Mouse (Mus musculus): ENCODE results near the gene Tmem30b.
A peak's percentile ranks its signal among the peaks of the same experiment; 100 is the strongest.
"Not testable (repeated sequence)": the region's sequence is repeated elsewhere in the genome, so short reads cannot be mapped to it uniquely, and the experiment has no call there.

Gene Tmem30b

GRCm38 (mm10) chr12:73554155-73554554 is 8.0 kb upstream of the Tmem30b start:
- DNase-seq = peak; percentile 20

- DNase-seq = no peak
Observed at GRCm38 (mm10) chr12:73548259-73548658, 2.1 kb upstream of the Tmem30b start.

GRCm38 (mm10) chr12:73547646-73548045 is 1.5 kb upstream of the Tmem30b start:
- DNase-seq = no peak

- no peak for DNase-seq
Observed at GRCm38 (mm10) chr12:73545672-73546085, 513 bp downstream of the Tmem30b start.

GRCm38 (mm10) chr12:73544736-73545671 is 1.2 kb downstream of the Tmem30b start:
- no peak for DNase-seq

GRCm38 (mm10) chr12:73543191-73543590 is 3.0 kb downstream of the Tmem30b start:
- no peak for DNase-seq

- DNase-seq = no peak
Observed at GRCm38 (mm10) chr12:73540402-73540801, 5.8 kb downstream of the Tmem30b start.

GRCm38 (mm10) chr12:73539151-73539550 is 7.0 kb downstream of the Tmem30b start:
- no peak for DNase-seq

- DNase-seq = not testable (repeated sequence)
Observed at GRCm38 (mm10) chr12:73538139-73538508, 8.1 kb downstream of the Tmem30b start.

- DNase-seq = no peak
Observed at GRCm38 (mm10) chr12:73537499-73538138, 8.6 kb downstream of the Tmem30b start.

GRCm38 (mm10) chr12:73534591-73534990 is 11.6 kb downstream of the Tmem30b start:
- DNase-seq = no peak

GRCm38 (mm10) chr12:73531889-73532479 is 14.2 kb downstream of the Tmem30b start:
- peak; percentile 24 for DNase-seq

GRCm38 (mm10) chr12:73529590-73529989 is 16.6 kb downstream of the Tmem30b start:
- DNase-seq = no peak

GRCm38 (mm10) chr12:73529131-73529530 is 17.1 kb downstream of the Tmem30b start:
- DNase-seq = no peak

- DNase-seq = not testable (repeated sequence)
Observed at GRCm38 (mm10) chr12:73528142-73528541, 18.1 kb downstream of the Tmem30b start.

- no peak for DNase-seq
Observed at GRCm38 (mm10) chr12:73525254-73525885, 20.8 kb downstream of the Tmem30b start.

GRCm38 (mm10) chr12:73523066-73523465 is 23.1 kb downstream of the Tmem30b start:
- DNase-seq = no peak

GRCm38 (mm10) chr12:73521944-73522343 is 24.2 kb downstream of the Tmem30b start:
- no peak for DNase-seq

GRCm38 (mm10) chr12:73521238-73521841 is 24.9 kb downstream of the Tmem30b start:
- no peak for DNase-seq

- no peak for DNase-seq
Observed at GRCm38 (mm10) chr12:73517768-73518167, 28.4 kb downstream of the Tmem30b start.

- DNase-seq = peak; percentile 67
Observed at GRCm38 (mm10) chr12:73517022-73517709, 29.0 kb downstream of the Tmem30b start.

GRCm38 (mm10) chr12:73516516-73516915 is 29.7 kb downstream of the Tmem30b start:
- no peak for DNase-seq
